Mouse (Mus musculus): ENCODE measurements around the gene Hs6st2.

- TF ChIP-seq GATA1 (IDR thresholded peaks at IDR 0.05; ENCODE audit: low read length) = no peak
- TF ChIP-seq TAL1 (IDR thresholded peaks at IDR 0.05; ENCODE audit: low read length) = no peak
These were observed 23.4 kb downstream of the Hs6st2 start for GRCm38 (mm10) chrX:51658236-51658635.

Measured in erythroblast, embryonic 14.5 days (primary cell).